Mouse (Mus musculus) limb, embryonic 12.5 days (tissue): ENCODE results near the gene Osgin1. TPM values are rescaled to one million over a fixed set of nuclear protein-coding genes. Genes with fewer than 3 reads are reported as not detected.
A peak's percentile ranks its signal among the peaks of the same experiment; 100 is the strongest.

ENCODE experiments used
- ATAC-seq: fragments of 200-750 bp; cut with Nextera tagmentation; 2 replicates; pipeline ENCODE4 v1.8.0; 2017; ENCODE audit warnings: low read depth, moderate TSS enrichment; ENCODE audit not compliant: insufficient number of reproducible peaks, insufficient read depth, low FRiP score, low TSS enrichment
- H3K27ac ChIP-seq: fragments of 300-500 bp; sonication (generic); 2 replicates; pipeline ENCODE4 v1.5.1; 2016; ENCODE audit warnings: mild to moderate bottlenecking, moderate library complexity
- H3K27me3 ChIP-seq: fragments of 300-500 bp; sonication (generic); 2 replicates; pipeline ENCODE4 v1.6.1; 2016; ENCODE audit warnings: mild to moderate bottlenecking, moderate library complexity
- H3K36me3 ChIP-seq: fragments of 300-500 bp; sonication (generic); 2 replicates; pipeline ENCODE4 v1.6.1; 2016; ENCODE audit warnings: mild to moderate bottlenecking, moderate library complexity
- H3K4me1 ChIP-seq: fragments of 300-500 bp; sonication (generic); replicated peaks from 2 replicates; pipeline ENCODE4 v1.6.1; 2016
- H3K4me2 ChIP-seq: fragments of 300-500 bp; sonication (generic); 2 replicates; pipeline ENCODE4 v1.6.1; 2016; ENCODE audit warnings: mild to moderate bottlenecking, moderate library complexity
- H3K4me3 ChIP-seq: fragments of 300-500 bp; sonication (generic); replicated peaks from 2 replicates; pipeline ENCODE4 v1.5.1; 2016; ENCODE audit warnings: mild to moderate bottlenecking
- H3K9ac ChIP-seq: fragments of 300-500 bp; sonication (generic); replicated peaks from 2 replicates; pipeline ENCODE4 v1.6.1; 2016; ENCODE audit warnings: mild to moderate bottlenecking, moderate library complexity
- H3K9me3 ChIP-seq: fragments of 300-500 bp; sonication (generic); 2 replicates; pipeline ENCODE4 v1.6.1; 2016; ENCODE audit warnings: mild to moderate bottlenecking, moderate library complexity
- WGBS: fragments of 180-500 bp; shearing (Covaris S2); methylation state at CpG from one replicate; pipeline ENCODE4 v1.1.7; 2016; 5-methylcytosine and 5-hydroxymethylcytosine counted together
- polyA plus RNA-seq: library from polyadenylated mRNA; unstranded; fragments of >200 nt; fragmentation: Nextera tagmentation; extraction: Ambion mirVana; gene quantifications from 2 replicates; pipeline ENCODE4 v1.2.1, GENCODE M21; 2016

Gene Osgin1
- polyA plus RNA-seq, 1 experiment from 2014 or later = 0.40 TPM

GRCm38 (mm10) chr8:119434569-119434968, 645 bp downstream of the Osgin1 start:
- Histone ChIP-seq H3K4me3 (no peak overlapping the region), H3K9me3 (no peaks in the 10 kb centered on the region), H3K4me1 (peaks cover 7% of the 10 kb centered on the region; the same call in 1 of the 2 replicates), H3K27me3 (no peaks in the 10 kb centered on the region), H3K9ac (no peak overlapping the region), H3K4me2 (no peak overlapping the region), H3K36me3 (no peaks in the 10 kb centered on the region), H3K27ac (no peak overlapping the region)
- ATAC-seq = no peak
- WGBS = 83% methylated on average over 6 of the region's 6 CpGs

- WGBS = 81% methylated on average over 7 of the region's 7 CpGs
- H3K9ac ChIP-seq = no peak overlapping the region
- no peak for ATAC-seq
Measured at GRCm38 (mm10) chr8:119435527-119435926, 1.6 kb downstream of the Osgin1 start.

GRCm38 (mm10) chr8:119436331-119436730, 2.4 kb downstream of the Osgin1 start:
- peaks cover 20% of the 10 kb centered on the region for H3K4me1 ChIP-seq
- ATAC-seq = no peak
- H3K4me3 ChIP-seq = no peak overlapping the region
- no peak overlapping the region for H3K4me2 ChIP-seq
- H3K27me3 ChIP-seq = no peaks in the 10 kb centered on the region; the same call in 1 of the 2 replicates
- H3K36me3 ChIP-seq = no peaks in the 10 kb centered on the region
- H3K27ac ChIP-seq = no peak overlapping the region
- H3K9ac ChIP-seq = no peak overlapping the region
- H3K9me3 ChIP-seq = no peaks in the 10 kb centered on the region
- 88% methylated on average over 10 of the region's 10 CpGs for WGBS

More at GRCm38 (mm10) chr8:119435527-119435926, 1.6 kb downstream of the Osgin1 start:
- Histone ChIP-seq H3K4me1 (peaks cover 15% of the 10 kb centered on the region; the same call in 1 of the 2 replicates), H3K27ac (no peak overlapping the region), H3K4me3 (no peak overlapping the region), H3K27me3 (no peaks in the 10 kb centered on the region; the same call in 1 of the 2 replicates), H3K9me3 (no peaks in the 10 kb centered on the region), H3K4me2 (no peak overlapping the region), H3K36me3 (no peaks in the 10 kb centered on the region)

GRCm38 (mm10) chr8:119436933-119437332, 3.0 kb downstream of the Osgin1 start:
- H3K27me3 ChIP-seq = peaks cover under 1% of the 10 kb centered on the region; the same call in 1 of the 2 replicates
- H3K9ac ChIP-seq = no peak overlapping the region
- no peak overlapping the region for H3K27ac ChIP-seq
- H3K9me3 ChIP-seq = no peaks in the 10 kb centered on the region
- H3K36me3 ChIP-seq = no peaks in the 10 kb centered on the region
- no peak for ATAC-seq
- no peak overlapping the region for H3K4me2 ChIP-seq
- WGBS = 13% methylated on average over 9 of the region's 9 CpGs
- H3K4me3 ChIP-seq = no peak overlapping the region
- peaks cover 20% of the 10 kb centered on the region for H3K4me1 ChIP-seq

- Histone ChIP-seq H3K4me1 (peaks cover 20% of the 10 kb centered on the region), H3K9me3 (no peaks in the 10 kb centered on the region), H3K9ac (no peak overlapping the region), H3K27ac (no peak overlapping the region), H3K4me3 (no peak overlapping the region), H3K4me2 (no peak overlapping the region), H3K36me3 (no peaks in the 10 kb centered on the region), H3K27me3 (peaks cover 6% of the 10 kb centered on the region)
- ATAC-seq = no peak
- WGBS = 73% methylated on average over 11 of the region's 11 CpGs
Measured at GRCm38 (mm10) chr8:119437506-119437905, 3.6 kb downstream of the Osgin1 start.

- Histone ChIP-seq H3K9ac (no peak overlapping the region), H3K4me1 (peaks cover 20% of the 10 kb centered on the region), H3K27me3 (peaks cover 12% of the 10 kb centered on the region)
Measured at GRCm38 (mm10) chr8:119438876-119439275, 5.0 kb downstream of the Osgin1 start.

GRCm38 (mm10) chr8:119439424-119439823, 5.5 kb downstream of the Osgin1 start:
- Histone ChIP-seq H3K36me3 (no peaks in the 10 kb centered on the region), H3K27ac (no peak overlapping the region), H3K9ac (no peak overlapping the region), H3K27me3 (peaks cover 12% of the 10 kb centered on the region), H3K4me1 (peaks cover 20% of the 10 kb centered on the region), H3K4me3 (no peak overlapping the region), H3K4me2 (no peak overlapping the region), H3K9me3 (no peaks in the 10 kb centered on the region)
- 85% methylated on average over 2 of the region's 2 CpGs for WGBS
- no peak for ATAC-seq

More at GRCm38 (mm10) chr8:119438876-119439275, 5.0 kb downstream of the Osgin1 start:
- Histone ChIP-seq H3K4me2 (no peak overlapping the region), H3K4me3 (no peak overlapping the region), H3K27ac (no peak overlapping the region), H3K36me3 (no peaks in the 10 kb centered on the region), H3K9me3 (no peaks in the 10 kb centered on the region)
- ATAC-seq = no peak
- 73% methylated on average over 6 of the region's 6 CpGs for WGBS

- Histone ChIP-seq H3K27ac (peak overlapping the region; percentile 41; the same call in 1 of the 2 replicates), H3K27me3 (peaks cover 12% of the 10 kb centered on the region), H3K4me3 (no peak overlapping the region), H3K9me3 (no peaks in the 10 kb centered on the region), H3K4me2 (0 out of 2 replicates have a peak overlapping the region, but pooled peaks have one; percentile 34), H3K36me3 (no peaks in the 10 kb centered on the region), H3K9ac (no peak overlapping the region), H3K4me1 (peaks cover 20% of the 10 kb centered on the region)
- WGBS = 62% methylated on average over 7 of the region's 7 CpGs
- no peak for ATAC-seq
Measured at GRCm38 (mm10) chr8:119439893-119440249, 5.9 kb downstream of the Osgin1 start.

GRCm38 (mm10) chr8:119440250-119440951, 6.5 kb downstream of the Osgin1 start:
- no peak overlapping the region for H3K4me3 ChIP-seq
- H3K27ac ChIP-seq = peak overlapping the region; percentile 41; the same call in 1 of the 2 replicates
- no peaks in the 10 kb centered on the region for H3K9me3 ChIP-seq
- H3K27me3 ChIP-seq = peaks cover 16% of the 10 kb centered on the region
- no peaks in the 10 kb centered on the region for H3K36me3 ChIP-seq
- H3K9ac ChIP-seq = no peak overlapping the region
- peaks cover 20% of the 10 kb centered on the region for H3K4me1 ChIP-seq
- WGBS = 13% methylated on average over 16 of the region's 16 CpGs
- peak overlapping the region; percentile 34; the same call in 1 of the 2 replicates for H3K4me2 ChIP-seq
- ATAC-seq = no peak

GRCm38 (mm10) chr8:119440952-119441270, 7.0 kb downstream of the Osgin1 start:
- no peak overlapping the region for H3K4me2 ChIP-seq
- no peaks in the 10 kb centered on the region for H3K36me3 ChIP-seq
- peaks cover 20% of the 10 kb centered on the region for H3K4me1 ChIP-seq
- H3K27ac ChIP-seq = no peak overlapping the region
- H3K27me3 ChIP-seq = peaks cover 21% of the 10 kb centered on the region
- no peak overlapping the region for H3K9ac ChIP-seq
- no peak for ATAC-seq
- no peak overlapping the region for H3K4me3 ChIP-seq
- no peaks in the 10 kb centered on the region for H3K9me3 ChIP-seq
- WGBS = 56% methylated on average over 1 of the region's 1 CpGs

- Histone ChIP-seq H3K4me3 (no peak overlapping the region), H3K27me3 (peaks cover 23% of the 10 kb centered on the region), H3K4me2 (no peak overlapping the region), H3K4me1 (peaks cover 20% of the 10 kb centered on the region), H3K27ac (no peak overlapping the region), H3K36me3 (no peaks in the 10 kb centered on the region), H3K9me3 (no peaks in the 10 kb centered on the region), H3K9ac (no peak overlapping the region)
- 69% methylated on average over 5 of the region's 5 CpGs for WGBS
- ATAC-seq = no peak
Measured at GRCm38 (mm10) chr8:119442013-119442412, 8.1 kb downstream of the Osgin1 start.

GRCm38 (mm10) chr8:119442970-119443369, 9.0 kb downstream of the Osgin1 start:
- no peak overlapping the region for H3K4me2 ChIP-seq
- no peaks in the 10 kb centered on the region for H3K9me3 ChIP-seq
- WGBS = 97% methylated on average over 8 of the region's 8 CpGs
- no peak overlapping the region for H3K9ac ChIP-seq
- peaks cover 33% of the 10 kb centered on the region for H3K27me3 ChIP-seq
- no peak overlapping the region for H3K27ac ChIP-seq
- H3K36me3 ChIP-seq = no peaks in the 10 kb centered on the region
- H3K4me3 ChIP-seq = no peak overlapping the region
- H3K4me1 ChIP-seq = peaks cover 17% of the 10 kb centered on the region
- no peak for ATAC-seq
